Mouse (Mus musculus) ES-E14 (cell line): ENCODE results near the gene Cacybp.

Source experiments
- CHD2 ChIP-seq: IDR thresholded peaks from 2 replicates; pipeline ENCODE4 v1.6.1; 2014; ENCODE audit warnings: mild to moderate bottlenecking, low read depth, low read length, inconsistent platforms
- HCFC1 ChIP-seq: IDR thresholded peaks from 2 replicates; pipeline ENCODE4 v1.6.1; 2012; ENCODE audit warnings: low read length, inconsistent platforms, borderline replicate concordance; ENCODE audit not compliant: insufficient read depth
- MAFK ChIP-seq: IDR thresholded peaks from 2 replicates; pipeline ENCODE4 v1.6.1; 2014; ENCODE audit warnings: mild to moderate bottlenecking, low read depth, low read length, inconsistent platforms; ENCODE audit not compliant: insufficient read depth
- ZC3H11A ChIP-seq: IDR thresholded peaks from 2 replicates; pipeline ENCODE4 v1.6.1; 2012; ENCODE audit warnings: low read depth, mild to moderate bottlenecking, inconsistent platforms, low read length, borderline replicate concordance
- ZNF384 ChIP-seq: IDR thresholded peaks from 2 replicates; pipeline ENCODE4 v1.6.1; 2012; ENCODE audit warnings: low read depth, low read length, inconsistent platforms

- TF ChIP-seq ZC3H11A (no peak), ZNF384 (no peak), MAFK (no peak), CHD2 (no peak), HCFC1 (no peak)
Observed at GRCm38 (mm10) chr1:160224093-160224492, 11.4 kb upstream of the Cacybp start.
